Mouse (Mus musculus): ENCODE measurements around the gene Piezo1. TPM values are rescaled to one million over a fixed set of nuclear protein-coding genes. Genes with fewer than 3 reads are reported as not detected.

Gene Piezo1
- polyA plus RNA-seq, 1 experiment from 2014 or later, result 11.6 TPM

GRCm38 (mm10) chr8:122483877-122484276 is 67.3 kb downstream of the Piezo1 start:
- H3K27me3 ChIP-seq, result no peaks in the 10 kb centered on the region
- H3K36me3 ChIP-seq, result peaks cover 96% of the 10 kb centered on the region
- no peak overlapping the region for H3K4me3 ChIP-seq
- WGBS, result 96% methylated on average over 7 of the region's 7 CpGs
- H3K4me1 ChIP-seq, result no peaks in the 10 kb centered on the region
- H3K4me2 ChIP-seq (replicated peaks), result no peak overlapping the region
- H3K27ac ChIP-seq, result no peak overlapping the region
- no peaks in the 10 kb centered on the region for H3K9me3 ChIP-seq
- no peak for ATAC-seq (ENCODE audit: insufficient number of reproducible peaks, insufficient read depth, low FRiP score, low TSS enrichment)
- no peak overlapping the region for H3K9ac ChIP-seq

- Histone ChIP-seq H3K36me3 (peaks cover 98% of the 10 kb centered on the region), H3K9me3 (no peaks in the 10 kb centered on the region)
These were observed 68.7 kb downstream of the Piezo1 start for GRCm38 (mm10) chr8:122482448-122482847.

GRCm38 (mm10) chr8:122475580-122476320 is 75.4 kb downstream of the Piezo1 start, which contains the start of the genes Rnf166 and Ctu2:
Gene Rnf166, minus strand, starts transcription at chr8:122476064.
Gene Ctu2, plus strand, starts transcription at chr8:122476143.
- peak; percentile 56 for ATAC-seq (ENCODE audit: insufficient number of reproducible peaks, insufficient read depth, low FRiP score, low TSS enrichment)
- peak within 1 kb of the TSS; percentile 94 for H3K4me2 ChIP-seq (replicated peaks)
- peaks cover 21% of the 10 kb centered on the region for H3K4me1 ChIP-seq
- H3K27ac ChIP-seq, result peak within 1 kb of the TSS; percentile 70
- H3K27me3 ChIP-seq, result no peaks in the 10 kb centered on the region
- under 1% methylated on average over 82 of the region's 103 CpGs for WGBS
- H3K4me3 ChIP-seq, result peak within 1 kb of the TSS; percentile 96
- no peaks in the 10 kb centered on the region for H3K9me3 ChIP-seq
- H3K36me3 ChIP-seq, result peaks cover 49% of the 10 kb centered on the region
- peak within 1 kb of the TSS; percentile 94 for H3K9ac ChIP-seq

More at GRCm38 (mm10) chr8:122482448-122482847, 68.7 kb downstream of the Piezo1 start:
- no peak overlapping the region for H3K9ac ChIP-seq
- H3K27ac ChIP-seq, result no peak overlapping the region
- H3K27me3 ChIP-seq, result no peaks in the 10 kb centered on the region
- H3K4me1 ChIP-seq, result no peaks in the 10 kb centered on the region
- no peak overlapping the region for H3K4me2 ChIP-seq (replicated peaks)
- ATAC-seq (ENCODE audit: insufficient number of reproducible peaks, insufficient read depth, low FRiP score, low TSS enrichment), result no peak
- no peak overlapping the region for H3K4me3 ChIP-seq
- 91% methylated on average over 8 of the region's 8 CpGs for WGBS

GRCm38 (mm10) chr8:122474951-122475560 is 76.1 kb downstream of the Piezo1 start:
- Histone ChIP-seq H3K4me2 (replicated peaks) (peak overlapping the region; percentile 94), H3K27ac (peak overlapping the region; percentile 70), H3K4me3 (peak overlapping the region; percentile 96), H3K36me3 (peaks cover 49% of the 10 kb centered on the region), H3K27me3 (no peaks in the 10 kb centered on the region), H3K9ac (peak overlapping the region; percentile 94), H3K4me1 (peaks cover 21% of the 10 kb centered on the region), H3K9me3 (no peaks in the 10 kb centered on the region)
- ATAC-seq (ENCODE audit: insufficient number of reproducible peaks, insufficient read depth, low FRiP score, low TSS enrichment), result no peak
- WGBS, result 13% methylated on average over 16 of the region's 16 CpGs

- Histone ChIP-seq H3K9ac (no peak overlapping the region), H3K27ac (no peak overlapping the region), H3K36me3 (peaks cover 49% of the 10 kb centered on the region), H3K4me3 (no peak overlapping the region), H3K4me2 (replicated peaks) (0 out of 2 replicates have a peak overlapping the region, but pooled peaks have one; percentile 9), H3K9me3 (no peaks in the 10 kb centered on the region), H3K27me3 (no peaks in the 10 kb centered on the region), H3K4me1 (peaks cover 21% of the 10 kb centered on the region)
- WGBS, result 88% methylated on average over 8 of the region's 8 CpGs
- ATAC-seq (ENCODE audit: insufficient number of reproducible peaks, insufficient read depth, low FRiP score, low TSS enrichment), result no peak
These were observed 77.2 kb downstream of the Piezo1 start for GRCm38 (mm10) chr8:122473911-122474421.

- H3K27me3 ChIP-seq, result no peaks in the 10 kb centered on the region
- WGBS, result 75% methylated on average over 5 of the region's 5 CpGs
- H3K27ac ChIP-seq, result no peak overlapping the region
- no peaks in the 10 kb centered on the region for H3K9me3 ChIP-seq
- H3K4me3 ChIP-seq, result no peak overlapping the region
- H3K4me1 ChIP-seq, result peaks cover 11% of the 10 kb centered on the region
- no peak overlapping the region for H3K9ac ChIP-seq
- no peak for ATAC-seq (ENCODE audit: insufficient number of reproducible peaks, insufficient read depth, low FRiP score, low TSS enrichment)
- peaks cover 62% of the 10 kb centered on the region for H3K36me3 ChIP-seq
- no peak overlapping the region for H3K4me2 ChIP-seq (replicated peaks)
These were observed 80.4 kb downstream of the Piezo1 start for GRCm38 (mm10) chr8:122470691-122471090.

- H3K4me3 ChIP-seq, result no peak overlapping the region
- H3K4me1 ChIP-seq, result peaks cover 9% of the 10 kb centered on the region
- 88% methylated on average over 10 of the region's 10 CpGs for WGBS
- H3K36me3 ChIP-seq, result peaks cover 68% of the 10 kb centered on the region
- ATAC-seq (ENCODE audit: insufficient number of reproducible peaks, insufficient read depth, low FRiP score, low TSS enrichment), result no peak
- H3K27ac ChIP-seq, result no peak overlapping the region
- no peaks in the 10 kb centered on the region for H3K27me3 ChIP-seq
- no peaks in the 10 kb centered on the region for H3K9me3 ChIP-seq
- no peak overlapping the region for H3K9ac ChIP-seq
- no peak overlapping the region for H3K4me2 ChIP-seq (replicated peaks)
These were observed 81.2 kb downstream of the Piezo1 start for GRCm38 (mm10) chr8:122469965-122470364.

GRCm38 (mm10) chr8:122469407-122469806 is 81.7 kb downstream of the Piezo1 start:
- Histone ChIP-seq H3K27ac (no peak overlapping the region), H3K4me3 (no peak overlapping the region), H3K9me3 (no peaks in the 10 kb centered on the region), H3K27me3 (no peaks in the 10 kb centered on the region), H3K36me3 (peaks cover 70% of the 10 kb centered on the region), H3K9ac (no peak overlapping the region), H3K4me2 (replicated peaks) (no peak overlapping the region), H3K4me1 (peaks cover 5% of the 10 kb centered on the region; the same call in 1 of the 2 replicates)
- no peak for ATAC-seq (ENCODE audit: insufficient number of reproducible peaks, insufficient read depth, low FRiP score, low TSS enrichment)
- WGBS, result 73% methylated on average over 6 of the region's 6 CpGs

GRCm38 (mm10) chr8:122467816-122468215 is 83.3 kb downstream of the Piezo1 start:
- no peaks in the 10 kb centered on the region for H3K9me3 ChIP-seq
- no peak overlapping the region for H3K4me3 ChIP-seq
- no peak overlapping the region for H3K4me2 ChIP-seq (replicated peaks)
- no peaks in the 10 kb centered on the region for H3K4me1 ChIP-seq
- H3K27me3 ChIP-seq, result peaks cover 8% of the 10 kb centered on the region
- peaks cover 60% of the 10 kb centered on the region for H3K36me3 ChIP-seq
- no peak for ATAC-seq (ENCODE audit: insufficient number of reproducible peaks, insufficient read depth, low FRiP score, low TSS enrichment)
- no peak overlapping the region for H3K9ac ChIP-seq
- WGBS, result 86% methylated on average over 13 of the region's 13 CpGs
- no peak overlapping the region for H3K27ac ChIP-seq

GRCm38 (mm10) chr8:122464985-122465384 is 86.1 kb downstream of the Piezo1 start:
- ATAC-seq (ENCODE audit: insufficient number of reproducible peaks, insufficient read depth, low FRiP score, low TSS enrichment), result no peak
- H3K4me3 ChIP-seq, result no peak overlapping the region
- H3K27me3 ChIP-seq, result peaks cover 36% of the 10 kb centered on the region
- no peaks in the 10 kb centered on the region for H3K9me3 ChIP-seq
- 51% methylated on average over 7 of the region's 7 CpGs for WGBS
- H3K4me1 ChIP-seq, result peaks cover 10% of the 10 kb centered on the region
- H3K4me2 ChIP-seq (replicated peaks), result no peak overlapping the region
- H3K27ac ChIP-seq, result no peak overlapping the region
- H3K9ac ChIP-seq, result no peak overlapping the region
- peaks cover 47% of the 10 kb centered on the region for H3K36me3 ChIP-seq

- H3K27me3 ChIP-seq, result peaks cover 47% of the 10 kb centered on the region
- H3K27ac ChIP-seq, result no peak overlapping the region
- WGBS, result 45% methylated on average over 12 of the region's 12 CpGs
- H3K36me3 ChIP-seq, result peaks cover 37% of the 10 kb centered on the region
- H3K4me1 ChIP-seq, result peaks cover 12% of the 10 kb centered on the region
- H3K4me3 ChIP-seq, result no peak overlapping the region
- H3K9ac ChIP-seq, result no peak overlapping the region
- ATAC-seq (ENCODE audit: insufficient number of reproducible peaks, insufficient read depth, low FRiP score, low TSS enrichment), result no peak
- no peak overlapping the region for H3K4me2 ChIP-seq (replicated peaks)
- no peaks in the 10 kb centered on the region for H3K9me3 ChIP-seq
These were observed 87.2 kb downstream of the Piezo1 start for GRCm38 (mm10) chr8:122463651-122464640.

All from embryonic facial prominence, embryonic 12.5 days (tissue).